In genomic region chr2:60936910-60937309, GRCm38 (mm10) we compare ENCODE assay signal across 22 mouse cellular contexts.
"Had no signal": no experiment of that assay in that cellular context is flagged by ENCODE, and none has a peak within 500 bp of the region (broad histone marks: within the 10 kb centered on the region; RNA-seq: fewer than 3 reads in every experiment).

No protein-coding gene starts in this region.

- H3K4me2 ChIP-seq: kidney, embryonic 15.5 days; limb, embryonic 13.5 days; liver, embryonic 13.5 days; midbrain, embryonic 11.5 days; neural tube, embryonic 12.5 days had no signal

- H3K36me3 ChIP-seq: kidney, embryonic 15.5 days; limb, embryonic 13.5 days; liver, embryonic 13.5 days; neural tube, embryonic 12.5 days had no signal

- H3K27me3 ChIP-seq: kidney, embryonic 15.5 days; limb, embryonic 13.5 days; liver, embryonic 13.5 days; neural tube, embryonic 12.5 days had no signal

- H3K9me3 ChIP-seq: kidney, embryonic 15.5 days; limb, embryonic 10.5 days; limb, embryonic 13.5 days; liver, embryonic 13.5 days; neural tube, embryonic 12.5 days had no signal

- H3K4me1 ChIP-seq: neural tube, embryonic 12.5 days had no signal

- H3K9ac ChIP-seq: kidney, embryonic 15.5 days; limb, embryonic 13.5 days; liver, embryonic 13.5 days; neural tube, embryonic 12.5 days had no signal

- H3K27ac ChIP-seq: kidney, embryonic 15.5 days; limb, embryonic 10.5 days; limb, embryonic 13.5 days; liver, embryonic 13.5 days; neural tube, embryonic 12.5 days; stomach, postnatal 0 days had no signal

- H3K4me3 ChIP-seq: kidney, embryonic 15.5 days; limb, embryonic 10.5 days; limb, embryonic 13.5 days; liver, embryonic 13.5 days; neural tube, embryonic 12.5 days had no signal

- DNase-seq: kidney, adult 8-10 months; kidney, postnatal 10 days; kidney, postnatal 36 days; layer of hippocampus, postnatal 36 days; liver; liver, embryonic 13.5 days; lung, adult 2 months; lung, postnatal 14 days; lung, postnatal 4 days; midbrain, embryonic 14.5 days; right cerebral cortex, adult 18-20 months; right cerebral cortex, postnatal 14 days; right cerebral cortex, postnatal 4 days; thymus, adult 2 months; thymus, postnatal 14 days; thymus, postnatal 4 days had no signal
